Mouse (Mus musculus) neural tube, embryonic 13.5 days (tissue): ENCODE data around the gene Wipf3. TPM values are rescaled to one million over a fixed set of nuclear protein-coding genes. Genes with fewer than 3 reads are reported as not detected.

Experiments
- ATAC-seq: fragments of 200-750 bp; cut with Nextera tagmentation; 2 replicates; pipeline ENCODE4 v1.8.0; 2017; ENCODE audit warnings: low read depth, mild to moderate bottlenecking, moderate TSS enrichment, moderate library complexity
- H3K27ac ChIP-seq: fragments of 300-500 bp; sonication (generic); replicated peaks from 2 replicates; pipeline ENCODE4 v1.5.1; 2015; ENCODE audit warnings: moderate library complexity, mild to moderate bottlenecking, inconsistent platforms
- H3K27me3 ChIP-seq: fragments of 300-500 bp; sonication (generic); 2 replicates; pipeline ENCODE4 v1.6.1; 2015; ENCODE audit warnings: mild to moderate bottlenecking, inconsistent platforms
- H3K36me3 ChIP-seq: fragments of 300-500 bp; sonication (generic); 2 replicates; pipeline ENCODE4 v1.6.1; 2015; ENCODE audit warnings: mild to moderate bottlenecking, inconsistent platforms
- H3K4me1 ChIP-seq: fragments of 300-500 bp; sonication (generic); replicated peaks from 2 replicates; pipeline ENCODE4 v1.6.1; 2015; ENCODE audit warnings: inconsistent platforms
- H3K4me2 ChIP-seq: fragments of 300-500 bp; sonication (generic); 2 replicates; pipeline ENCODE4 v1.6.1; 2015; ENCODE audit warnings: inconsistent platforms, mild to moderate bottlenecking, moderate library complexity
- H3K4me3 ChIP-seq: fragments of 300-500 bp; sonication (generic); 2 replicates; pipeline ENCODE4 v1.5.1; 2015; ENCODE audit warnings: mild to moderate bottlenecking, inconsistent platforms
- H3K9ac ChIP-seq: fragments of 300-500 bp; sonication (generic); 2 replicates; pipeline ENCODE4 v1.6.1; 2015; ENCODE audit warnings: moderate library complexity, mild to moderate bottlenecking, inconsistent platforms
- H3K9me3 ChIP-seq: fragments of 300-500 bp; sonication (generic); 2 replicates; pipeline ENCODE4 v1.6.1; 2016; ENCODE audit warnings: inconsistent platforms
- WGBS: fragments of 180-500 bp; shearing (Covaris S2); methylation state at CpG from one replicate; pipeline ENCODE4 v1.1.7; 2015; 5-methylcytosine and 5-hydroxymethylcytosine counted together
- polyA plus RNA-seq: library from polyadenylated mRNA; unstranded; fragments of >200 nt; fragmentation: Nextera tagmentation; extraction: Ambion mirVana; gene quantifications from 2 replicates; pipeline ENCODE4 v1.2.1, GENCODE M21; 2015

Gene Wipf3
- polyA plus RNA-seq: 2.3 and 3.1 TPM in 2 replicates

DNA sequence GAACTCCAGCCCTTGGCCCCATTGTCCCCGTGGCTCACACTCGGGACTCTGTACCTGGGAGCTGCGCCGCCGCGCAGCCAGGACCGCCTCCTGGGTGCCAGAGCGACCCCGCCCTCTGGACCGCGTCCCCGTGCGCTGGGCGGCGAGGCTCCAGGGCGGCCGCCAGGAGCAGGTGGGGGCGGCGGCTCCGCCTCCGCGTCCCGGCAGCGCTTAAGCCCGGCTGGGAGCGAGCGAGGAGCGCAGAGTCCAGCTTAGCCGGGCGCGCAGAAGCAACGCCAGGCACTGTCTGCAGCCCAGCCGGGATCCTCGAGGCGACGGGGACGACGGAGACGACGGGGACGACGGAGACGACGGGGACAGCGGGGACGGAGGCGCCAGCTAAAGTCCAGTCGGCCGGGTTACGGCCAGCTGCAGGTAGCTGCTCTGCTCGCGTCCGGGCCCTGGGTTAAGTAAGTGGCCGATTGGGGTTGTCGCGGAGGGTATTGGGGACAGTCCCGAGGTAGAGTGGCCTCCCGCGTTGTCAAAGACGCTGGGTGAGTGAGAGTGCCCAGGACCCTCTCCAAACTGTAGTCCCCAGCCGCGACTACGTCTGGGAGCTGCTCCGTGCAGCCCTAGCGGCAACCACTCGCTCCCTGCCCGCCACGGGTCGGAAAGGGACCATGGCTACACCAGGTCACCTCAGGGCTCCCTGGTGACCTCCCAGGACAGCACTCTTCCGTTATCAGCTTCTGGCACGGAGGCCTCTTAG, at the start of gene Wipf3:
Gene Wipf3, plus strand, starts transcription at position 157 of the 748 bp plus-strand sequence.
- Histone ChIP-seq H3K4me1 (peaks cover 55% of the 10 kb centered on the region), H3K27me3 (peaks cover 36% of the 10 kb centered on the region), H3K4me2 (peak within 1 kb of the TSS; percentile 91), H3K36me3 (no peaks in the 10 kb centered on the region), H3K9ac (peak within 1 kb of the TSS; percentile 78), H3K27ac (peak within 1 kb of the TSS; percentile 46), H3K4me3 (peak within 1 kb of the TSS; percentile 60), H3K9me3 (no peaks in the 10 kb centered on the region)
- ATAC-seq: peak; percentile 89
- WGBS: under 1% methylated on average over 68 of the region's 71 CpGs

DNA sequence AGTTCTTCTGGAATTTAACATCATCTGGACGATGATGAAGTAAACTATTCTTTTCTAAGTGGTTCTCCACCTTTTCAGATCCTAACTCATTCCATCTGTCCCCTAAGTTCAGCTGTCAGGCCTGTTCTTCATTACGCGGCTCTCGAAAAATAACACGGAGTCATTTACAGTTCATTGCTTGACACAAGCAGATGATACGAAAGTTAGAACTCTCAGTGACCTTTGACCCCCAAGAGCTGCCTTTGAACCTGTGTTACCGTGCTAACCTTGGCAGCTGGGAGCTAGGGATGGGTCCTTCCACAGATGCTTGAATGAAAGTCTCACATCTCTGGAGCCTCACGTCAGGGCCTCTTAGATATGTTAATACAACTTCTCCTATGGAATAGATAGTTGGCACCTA, 46.8 kb upstream of the Wipf3 start:
- H3K27me3 ChIP-seq: no peaks in the 10 kb centered on the region
- WGBS: 63% methylated on average over 8 of the region's 8 CpGs
- H3K4me2 ChIP-seq: no peak overlapping the region
- no peak overlapping the region for H3K9ac ChIP-seq
- H3K36me3 ChIP-seq: no peaks in the 10 kb centered on the region
- peaks cover 9% of the 10 kb centered on the region for H3K4me1 ChIP-seq
- ATAC-seq: no peak
- H3K4me3 ChIP-seq: no peak overlapping the region
- H3K9me3 ChIP-seq: no peaks in the 10 kb centered on the region
- no peak overlapping the region for H3K27ac ChIP-seq

DNA sequence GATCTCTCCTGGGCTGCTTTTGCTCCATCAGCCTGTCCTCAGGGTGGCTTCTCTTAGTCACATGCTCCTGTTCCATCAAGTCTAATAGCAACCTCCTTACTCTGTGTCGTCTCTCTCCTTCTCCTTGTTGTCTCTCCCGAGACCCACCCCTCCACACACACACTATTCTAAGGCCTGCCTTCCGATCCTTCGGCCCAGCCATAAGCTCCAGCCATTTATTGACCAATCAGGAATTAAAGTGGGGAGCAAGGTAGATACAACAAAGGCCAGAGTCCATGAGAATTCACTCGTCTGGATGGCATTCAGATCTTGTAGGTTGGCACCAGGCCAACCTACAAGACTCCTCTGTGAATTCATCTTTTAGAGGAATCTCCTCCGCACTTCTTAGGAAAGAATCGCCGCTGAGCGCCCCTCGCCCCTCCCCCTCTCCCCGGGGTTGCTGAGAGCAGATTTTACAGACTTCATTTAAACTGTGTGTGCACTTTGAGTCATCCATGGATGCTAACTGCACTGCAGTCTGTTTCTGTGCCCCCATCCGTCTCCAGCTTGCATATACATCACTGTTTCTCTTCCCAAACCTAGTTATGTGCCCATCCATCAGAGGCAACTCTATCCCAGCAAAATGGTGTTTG, 45.4 kb upstream of the Wipf3 start:
- H3K4me2 ChIP-seq: peak overlapping the region; percentile 11; the same call in 1 of the 2 replicates
- 44% methylated on average over 12 of the region's 12 CpGs for WGBS
- H3K4me1 ChIP-seq: peaks cover 9% of the 10 kb centered on the region
- H3K36me3 ChIP-seq: no peaks in the 10 kb centered on the region
- no peaks in the 10 kb centered on the region for H3K27me3 ChIP-seq
- ATAC-seq: no peak
- no peak overlapping the region for H3K9ac ChIP-seq
- H3K27ac ChIP-seq: no peak overlapping the region
- no peak overlapping the region for H3K4me3 ChIP-seq
- no peaks in the 10 kb centered on the region for H3K9me3 ChIP-seq

DNA sequence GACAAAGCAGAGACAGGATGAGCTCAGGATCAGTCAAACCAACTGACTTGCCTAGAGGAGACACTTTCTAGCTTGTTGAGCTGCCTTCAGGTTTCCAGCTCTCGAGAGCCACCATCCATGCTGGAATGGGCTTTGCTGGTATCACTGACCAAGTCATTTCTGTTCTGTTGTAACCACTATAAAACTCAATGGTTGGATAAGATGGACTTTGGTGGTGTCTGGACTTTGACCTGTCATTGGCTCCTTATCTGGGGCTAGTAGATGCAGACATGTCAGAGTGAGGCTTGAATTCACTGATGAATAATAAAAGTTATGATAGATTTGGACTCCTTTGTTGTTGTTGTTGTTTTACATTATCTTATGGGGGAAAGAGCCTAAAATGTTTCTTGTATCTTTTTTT, 44.6 kb upstream of the Wipf3 start:
- H3K27me3 ChIP-seq: no peaks in the 10 kb centered on the region
- 97% methylated on average over 1 of the region's 1 CpGs for WGBS
- no peak overlapping the region for H3K27ac ChIP-seq
- H3K36me3 ChIP-seq: no peaks in the 10 kb centered on the region
- no peaks in the 10 kb centered on the region for H3K9me3 ChIP-seq
- no peak overlapping the region for H3K4me3 ChIP-seq
- ATAC-seq: no peak
- no peak overlapping the region for H3K4me2 ChIP-seq
- H3K4me1 ChIP-seq: peaks cover 9% of the 10 kb centered on the region
- no peak overlapping the region for H3K9ac ChIP-seq

DNA sequence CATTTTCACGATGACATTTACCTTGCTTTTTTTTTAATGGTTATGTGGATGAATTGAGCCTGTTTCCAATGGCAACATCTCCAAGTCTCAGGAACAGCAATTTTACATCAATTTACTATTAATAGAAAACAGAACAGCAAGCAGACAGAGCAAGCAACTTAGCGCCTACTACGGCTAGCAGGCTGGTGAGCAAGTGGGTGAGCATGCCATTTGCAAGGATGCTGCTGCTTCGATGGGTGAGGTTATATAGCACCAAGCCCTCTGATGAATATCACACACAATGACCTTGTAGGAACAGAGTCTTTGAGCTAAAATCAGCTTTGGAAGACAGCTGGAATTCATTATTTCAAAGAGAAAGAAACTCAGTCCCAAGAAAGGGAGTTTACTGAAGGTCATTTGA, 43.0 kb upstream of the Wipf3 start:
- no peak overlapping the region for H3K4me2 ChIP-seq
- no peak overlapping the region for H3K9ac ChIP-seq
- H3K27me3 ChIP-seq: no peaks in the 10 kb centered on the region
- H3K4me1 ChIP-seq: peaks cover 9% of the 10 kb centered on the region
- no peak for ATAC-seq
- WGBS: 82% methylated on average over 4 of the region's 4 CpGs
- no peak overlapping the region for H3K4me3 ChIP-seq
- no peaks in the 10 kb centered on the region for H3K36me3 ChIP-seq
- H3K27ac ChIP-seq: no peak overlapping the region
- H3K9me3 ChIP-seq: no peaks in the 10 kb centered on the region

DNA sequence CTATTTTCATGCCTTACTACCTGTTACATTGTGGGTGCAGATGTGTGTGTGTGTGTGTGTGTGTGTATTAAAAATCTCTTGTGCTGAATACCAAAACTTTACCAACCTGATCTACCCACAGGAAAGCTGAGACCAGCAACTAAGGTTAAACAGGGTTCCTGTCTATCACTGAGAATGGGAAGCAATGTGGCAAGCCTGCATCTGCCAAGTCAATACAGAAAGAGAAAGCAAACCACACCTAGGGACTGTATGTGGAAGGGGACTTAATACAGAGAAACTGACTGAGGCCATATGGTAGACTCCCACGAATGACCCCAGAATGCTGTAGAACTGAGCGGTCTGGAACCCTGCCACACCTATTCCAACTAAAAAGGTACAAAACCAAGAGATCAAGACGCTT, 42.4 kb upstream of the Wipf3 start:
- Histone ChIP-seq H3K4me3 (no peak overlapping the region), H3K9me3 (no peaks in the 10 kb centered on the region), H3K27ac (no peak overlapping the region), H3K4me2 (no peak overlapping the region), H3K27me3 (no peaks in the 10 kb centered on the region), H3K9ac (no peak overlapping the region), H3K36me3 (no peaks in the 10 kb centered on the region), H3K4me1 (peaks cover 9% of the 10 kb centered on the region)
- no peak for ATAC-seq
- 83% methylated on average over 3 of the region's 3 CpGs for WGBS

DNA sequence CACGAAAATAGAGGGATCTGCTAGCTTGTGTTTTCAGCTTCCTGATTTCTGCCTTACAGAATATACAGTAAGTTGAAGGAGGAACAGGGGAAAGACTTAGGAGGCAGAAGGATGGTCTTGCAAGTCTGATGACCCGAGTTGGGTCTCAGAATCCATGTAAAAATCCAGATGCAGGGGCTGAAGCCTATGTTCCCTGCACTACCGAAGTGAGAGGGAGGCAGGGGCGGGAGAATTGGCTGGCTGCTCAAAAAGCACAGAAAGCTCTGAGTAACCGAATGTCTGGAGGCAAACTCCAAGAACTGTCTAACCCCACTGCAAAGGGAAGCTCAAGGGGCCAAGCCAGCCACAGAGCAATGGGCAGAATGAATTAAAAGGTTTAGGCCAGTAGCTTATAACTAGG, 41.7 kb upstream of the Wipf3 start:
- no peak overlapping the region for H3K9ac ChIP-seq
- ATAC-seq: no peak

DNA sequence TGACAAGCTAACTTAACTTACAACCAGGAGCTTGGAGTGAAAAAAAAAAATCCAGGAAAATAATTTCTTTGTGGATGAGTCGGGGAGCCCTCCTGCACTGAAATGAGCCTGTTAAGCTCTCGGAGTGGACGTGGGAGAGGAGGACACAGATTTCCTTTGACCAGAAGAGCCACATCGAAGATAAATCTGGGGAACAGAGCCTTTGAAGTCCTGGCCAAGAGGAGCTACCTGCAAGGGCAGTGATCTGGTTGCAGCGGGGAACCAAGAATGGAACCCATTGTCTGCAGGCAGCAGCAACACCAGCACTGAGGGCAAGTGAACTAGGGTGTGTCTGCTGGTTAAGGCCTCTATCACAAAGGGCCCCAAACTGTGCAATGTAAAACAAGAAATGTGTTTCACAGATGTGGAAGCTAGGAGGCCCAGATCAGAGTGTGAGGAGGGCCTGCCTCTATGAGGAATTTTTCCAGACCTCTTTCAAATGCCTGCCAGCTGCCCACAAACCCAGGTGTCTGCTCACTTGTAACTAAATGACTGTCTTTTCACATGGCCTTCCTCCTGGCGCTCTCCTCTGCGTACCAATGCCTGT, 40.6 kb upstream of the Wipf3 start:
- ATAC-seq: no peak
- WGBS: 74% methylated on average over 7 of the region's 7 CpGs
- peaks cover 7% of the 10 kb centered on the region; the same call in 1 of the 2 replicates for H3K27me3 ChIP-seq
- H3K27ac ChIP-seq: no peak overlapping the region
- H3K4me2 ChIP-seq: no peak overlapping the region
- H3K4me3 ChIP-seq: no peak overlapping the region
- H3K4me1 ChIP-seq: peaks cover 8% of the 10 kb centered on the region
- H3K36me3 ChIP-seq: no peaks in the 10 kb centered on the region
- no peak overlapping the region for H3K9ac ChIP-seq
- H3K9me3 ChIP-seq: no peaks in the 10 kb centered on the region

More for the DNA sequence above, 41.7 kb upstream of the Wipf3 start:
- peaks cover 9% of the 10 kb centered on the region for H3K4me1 ChIP-seq
- no peaks in the 10 kb centered on the region for H3K9me3 ChIP-seq
- H3K4me2 ChIP-seq: no peak overlapping the region
- no peaks in the 10 kb centered on the region for H3K36me3 ChIP-seq
- no peak overlapping the region for H3K4me3 ChIP-seq
- H3K27me3 ChIP-seq: no peaks in the 10 kb centered on the region
- WGBS: 73% methylated on average over 5 of the region's 5 CpGs
- no peak overlapping the region for H3K27ac ChIP-seq

DNA sequence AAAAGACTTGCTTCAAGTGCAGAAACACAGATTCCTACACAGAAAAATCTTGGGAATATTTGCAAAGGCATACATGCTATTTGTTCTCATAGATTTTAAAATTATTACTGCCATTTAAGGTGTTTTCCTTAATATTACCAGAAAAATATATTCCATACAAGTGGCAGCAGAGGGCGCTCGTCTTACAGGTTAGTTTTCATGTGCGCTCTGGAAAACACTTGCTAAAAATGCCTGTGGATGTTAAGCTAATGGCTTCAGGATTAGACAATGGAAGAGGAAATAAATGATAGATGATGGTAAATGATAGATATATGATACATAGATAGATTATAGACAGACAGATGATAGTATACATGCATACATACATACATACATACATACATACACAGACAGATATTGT, 37.6 kb upstream of the Wipf3 start:
- Histone ChIP-seq H3K4me3 (no peak overlapping the region), H3K36me3 (no peaks in the 10 kb centered on the region), H3K9me3 (no peaks in the 10 kb centered on the region), H3K4me2 (no peak overlapping the region), H3K4me1 (no peaks in the 10 kb centered on the region), H3K9ac (no peak overlapping the region), H3K27me3 (peaks cover 7% of the 10 kb centered on the region; the same call in 1 of the 2 replicates), H3K27ac (no peak overlapping the region)
- WGBS: 3% methylated on average over 3 of the region's 3 CpGs
- peak; percentile 47; the same call in 1 of the 2 replicates for ATAC-seq

DNA sequence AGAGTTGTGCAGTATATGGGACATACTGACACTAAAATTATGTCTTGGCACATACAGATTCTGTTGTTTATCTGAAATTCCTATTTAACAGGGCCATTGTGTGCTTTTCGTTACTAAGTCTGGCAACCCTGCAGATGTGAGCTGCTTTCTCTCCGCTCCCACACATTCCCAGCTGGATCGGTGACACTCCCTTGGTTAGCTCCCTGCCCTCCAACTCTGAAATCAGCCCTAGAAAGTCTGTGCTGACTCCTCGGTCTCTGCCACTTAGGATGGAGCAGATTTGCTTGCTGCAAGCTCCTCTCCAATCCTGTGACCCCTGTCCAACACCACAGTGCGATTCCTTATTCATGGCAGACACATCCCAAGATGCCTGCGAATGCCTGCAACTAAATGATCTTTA, 35.5 kb upstream of the Wipf3 start:
- no peak for ATAC-seq
- no peaks in the 10 kb centered on the region for H3K9me3 ChIP-seq
- H3K4me3 ChIP-seq: no peak overlapping the region
- no peaks in the 10 kb centered on the region for H3K36me3 ChIP-seq
- no peak overlapping the region for H3K27ac ChIP-seq
- peaks cover 7% of the 10 kb centered on the region; the same call in 1 of the 2 replicates for H3K27me3 ChIP-seq
- WGBS: 82% methylated on average over 6 of the region's 6 CpGs
- H3K4me2 ChIP-seq: no peak overlapping the region
- no peak overlapping the region for H3K9ac ChIP-seq
- no peaks in the 10 kb centered on the region for H3K4me1 ChIP-seq

DNA sequence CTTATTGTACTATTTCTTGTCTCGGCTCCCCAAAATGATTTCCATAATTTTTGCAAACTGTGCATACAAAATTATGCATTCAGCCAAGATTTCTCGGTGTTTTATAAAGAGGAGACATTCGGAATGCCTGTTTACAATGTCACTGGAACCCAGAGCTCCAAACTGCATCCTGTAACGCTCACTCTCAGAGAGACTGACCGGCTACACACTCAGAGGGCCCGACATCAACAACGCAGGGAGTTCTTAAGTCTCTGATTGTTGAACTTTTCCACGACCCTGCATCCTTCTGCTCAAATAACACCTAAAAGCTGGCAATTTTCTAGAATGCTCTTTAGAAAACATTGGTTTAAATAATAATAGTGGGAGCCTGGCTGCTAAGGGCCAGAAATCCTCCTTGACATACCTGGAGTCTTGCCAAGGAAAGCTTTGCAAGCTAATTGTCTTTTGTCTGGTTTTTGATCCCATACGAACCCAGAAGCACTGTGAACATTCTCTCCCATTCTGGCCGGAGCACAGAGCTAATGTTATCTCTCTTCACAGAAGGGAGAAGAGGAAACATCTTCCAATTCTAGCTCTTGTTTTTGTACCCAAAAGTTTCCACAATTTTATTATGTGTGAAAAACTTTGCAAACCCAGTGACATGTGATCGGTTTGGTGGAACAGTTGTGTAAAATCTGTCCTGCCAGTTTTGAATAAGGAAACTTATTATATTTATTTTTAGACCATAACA, 30.0 kb upstream of the Wipf3 start:
- Histone ChIP-seq H3K4me3 (no peak overlapping the region), H3K27me3 (no peaks in the 10 kb centered on the region), H3K27ac (no peak overlapping the region; the same call in 1 of the 2 replicates), H3K9ac (no peak overlapping the region), H3K36me3 (no peaks in the 10 kb centered on the region), H3K4me2 (no peak overlapping the region), H3K4me1 (0 out of 2 replicates have a peak, but pooled peaks cover 9% of the 10 kb centered on the region), H3K9me3 (no peaks in the 10 kb centered on the region)
- no peak for ATAC-seq
- whole genome bisulfite sequencing: 58% methylated on average over 11 of the region's 11 CpGs

DNA sequence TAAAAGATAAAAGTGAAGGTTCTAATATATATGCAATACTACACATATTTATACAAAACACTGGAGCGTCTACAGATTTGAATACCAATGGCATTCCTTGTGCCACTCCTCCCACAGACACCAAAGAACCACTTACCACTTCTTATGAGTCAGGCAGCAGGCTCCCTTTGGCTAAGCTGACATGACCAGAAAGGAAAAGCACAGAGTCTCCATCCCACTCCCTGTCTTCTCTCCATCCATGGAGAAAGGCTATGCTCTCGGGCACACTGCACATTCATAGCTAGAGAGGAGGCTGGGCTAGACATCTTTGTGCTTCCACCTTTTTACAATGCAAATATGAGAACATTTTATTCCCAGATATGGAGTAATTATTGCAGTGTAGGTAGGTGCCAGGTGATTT, 27.9 kb upstream of the Wipf3 start:
- ATAC-seq: no peak
- Histone ChIP-seq H3K4me3 (no peak overlapping the region), H3K9me3 (no peaks in the 10 kb centered on the region), H3K27ac (no peak overlapping the region), H3K36me3 (no peaks in the 10 kb centered on the region), H3K4me1 (0 out of 2 replicates have a peak, but pooled peaks cover 9% of the 10 kb centered on the region), H3K27me3 (no peaks in the 10 kb centered on the region), H3K4me2 (no peak overlapping the region), H3K9ac (no peak overlapping the region)
- WGBS: 88% methylated on average over 2 of the region's 2 CpGs
